Mouse (Mus musculus) brain, embryonic 14.5 days (tissue): ENCODE results near the gene Cnn2.

Experiments
- CTCF ChIP-seq: fragments of 200-500 bp; IDR thresholded peaks from 2 replicates; pipeline ENCODE4 v1.5.1; 2012; ENCODE audit warnings: inconsistent platforms, mild to moderate bottlenecking, moderate library complexity, borderline replicate concordance; ENCODE audit not compliant: insufficient read depth, insufficient read length; ENCODE audit errors: extremely low read depth
- POLR2A ChIP-seq: fragments of 200-500 bp; IDR thresholded peaks from 2 replicates; pipeline ENCODE4 v1.6.1; 2012; ENCODE audit warnings: mild to moderate bottlenecking, inconsistent platforms, borderline replicate concordance; ENCODE audit not compliant: poor library complexity, insufficient read depth, insufficient read length, severe bottlenecking; ENCODE audit errors: extremely low read depth

DNA sequence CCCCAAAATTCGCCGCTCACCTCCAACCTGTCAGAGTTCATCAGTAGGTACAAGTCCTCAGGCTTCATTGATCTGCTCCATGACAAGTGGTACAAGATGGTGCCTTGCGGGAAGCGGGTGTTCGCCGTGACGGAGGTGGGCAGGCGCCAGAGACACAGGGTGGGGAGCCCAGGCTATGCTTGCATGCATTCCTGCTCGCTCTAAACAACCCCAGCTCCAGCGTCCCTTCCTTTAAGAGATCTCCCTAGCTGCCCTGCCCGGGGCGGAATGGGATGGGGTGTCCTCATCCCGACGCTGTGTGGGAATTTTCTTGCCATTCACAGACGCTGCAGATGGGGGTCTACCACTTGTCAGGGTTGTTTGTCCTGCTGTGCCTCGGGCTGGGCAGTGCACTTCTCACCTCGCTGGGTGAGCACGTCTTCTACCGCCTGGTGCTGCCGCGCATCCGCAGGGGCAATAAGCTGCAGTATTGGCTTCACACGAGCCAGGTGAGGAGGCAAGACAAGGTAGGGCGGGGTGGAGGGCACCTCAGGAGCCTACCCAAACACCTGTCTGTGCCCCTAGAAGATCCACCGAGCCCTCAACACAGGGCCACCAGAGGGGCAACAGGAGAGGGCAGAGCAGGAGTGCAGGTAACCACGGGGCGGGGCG lies 12.2 kb upstream of the Cnn2 start:
- TF ChIP-seq CTCF (no peak), POLR2A (no peak)
